Comparison of ENCODE assay signal across 14 mouse cellular contexts in genomic region chr1:37000307-37000706, GRCm38 (mm10). TPM values are rescaled to one million over a fixed set of nuclear protein-coding genes. Genes with fewer than 3 reads are reported as not detected.
DNase-seq lines count a peak whose midpoint lies in the region; ATAC-seq and TF ChIP-seq lines count a peak whose summit lies in the region.
"Had no signal": no experiment of that assay in that cellular context is flagged by ENCODE, and none has a peak within 500 bp of the region (broad histone marks: within the 10 kb centered on the region; RNA-seq: fewer than 3 reads in every experiment).

No protein-coding gene starts in this region.

- peak; percentile 14 for DNase-seq in lung, postnatal 36 days
- no peak for DNase-seq in lung, adult 2 months
- no peak for DNase-seq in layer of hippocampus, adult 2 months (ENCODE audit: low spot score in 2 of 2)
- no peak for DNase-seq in forebrain, embryonic 11.5 days (ENCODE audit: low spot score)
- DNase-seq: cerebellum, adult 11 months; layer of hippocampus, adult 9-11 months; left cerebral cortex, postnatal 4 days had no signal

- TF ChIP-seq CTCF in lung, adult 2 months (IDR thresholded peaks at IDR 0.05; ENCODE audit: insufficient read depth, low read length) = no peak
- TF ChIP-seq CTCF in ES-Bruce4 (IDR thresholded peaks at IDR 0.05; ENCODE audit: low read depth, low read length) = no peak
- TF ChIP-seq CTCF in small intestine, adult 2 months (IDR thresholded peaks at IDR 0.05; ENCODE audit: extremely low read depth, insufficient read length, insufficient replicate concordance, low read depth, low read length) = no peak
- no peak for TF ChIP-seq CTCF in layer of hippocampus, adult 2 months (conservative IDR thresholded peaks at IDR 0.05)

- no peaks in the 10 kb centered on the region for H3K9me3 ChIP-seq in ES-Bruce4 (replicated peaks; ENCODE audit: control insufficient read depth, insufficient read depth, low read length, poor library complexity, severe bottlenecking)
- no peaks in the 10 kb centered on the region for H3K9me3 ChIP-seq in forebrain, embryonic 11.5 days (ENCODE audit: control insufficient read depth, low read length)
- H3K9me3 ChIP-seq: hindbrain, embryonic 12.5 days; lung, embryonic 15.5 days had no signal

- peak; percentile 57 to 86 for ATAC-seq in hematopoietic stem cell, adult 5-6 weeks (replicated peaks in 1 of 2; ENCODE audit: insufficient read depth in 1 of 2, low FRiP score in 2 of 2, low TSS enrichment in 1 of 2, low read depth in 1 of 2, poor library complexity in 2 of 2, severe bottlenecking in 2 of 2)
- ATAC-seq in forebrain, embryonic 11.5 days (replicated peaks; ENCODE audit: low FRiP score) = no peak
- ATAC-seq: midbrain, embryonic 16.5 days had no signal

- H3K4me2 ChIP-seq in forebrain, embryonic 11.5 days (ENCODE audit: low read depth, low read length, severe bottlenecking) = no peak overlapping the region
- H3K4me2 ChIP-seq: heart, embryonic 11.5 days; hindbrain, embryonic 12.5 days; lung, embryonic 15.5 days had no signal

- no peak for TF ChIP-seq EP300 in ES-Bruce4 (IDR thresholded peaks at IDR 0.05; ENCODE audit: insufficient read depth, low read depth, low read length)

- peak overlapping the region; percentile 91 for H3K27ac ChIP-seq in ES-Bruce4 (ENCODE audit: insufficient read depth, low read length)
- H3K27ac ChIP-seq in small intestine, adult 2 months (ENCODE audit: insufficient read depth, low read depth, low read length) = peak overlapping the region; percentile 81
- H3K27ac ChIP-seq in layer of hippocampus, adult 2 months = no peak overlapping the region
- no peak overlapping the region for H3K27ac ChIP-seq in forebrain, embryonic 11.5 days (ENCODE audit: low read depth, low read length)
- H3K27ac ChIP-seq: hindbrain, embryonic 12.5 days; lung, embryonic 15.5 days had no signal

- H3K9ac ChIP-seq in ES-Bruce4 (ENCODE audit: low read depth, poor library complexity, severe bottlenecking) = no peak overlapping the region
- H3K9ac ChIP-seq in forebrain, embryonic 11.5 days (ENCODE audit: low read length) = no peak overlapping the region
- H3K9ac ChIP-seq: hindbrain, embryonic 12.5 days; lung, embryonic 15.5 days had no signal

- no peaks in the 10 kb centered on the region for H3K27me3 ChIP-seq in ES-Bruce4 (ENCODE audit: control insufficient read depth, insufficient read depth, low read length, poor library complexity, severe bottlenecking)
- H3K27me3 ChIP-seq in small intestine, adult 2 months (ENCODE audit: control insufficient read depth, insufficient read depth, low read length) = no peaks in the 10 kb centered on the region
- H3K27me3 ChIP-seq in forebrain, embryonic 11.5 days (ENCODE audit: control insufficient read depth, insufficient read depth, low read length) = no peaks in the 10 kb centered on the region
- H3K27me3 ChIP-seq: hindbrain, embryonic 12.5 days; lung, embryonic 15.5 days had no signal

- H3K4me1 ChIP-seq in lung, adult 2 months (ENCODE audit: control insufficient read depth, insufficient read depth, low read length) = no peaks in the 10 kb centered on the region
- peaks cover 7% of the 10 kb centered on the region for H3K4me1 ChIP-seq in ES-Bruce4 (ENCODE audit: control insufficient read depth, insufficient read depth, low read length)
- peaks cover 6% of the 10 kb centered on the region for H3K4me1 ChIP-seq in small intestine, adult 2 months (ENCODE audit: control insufficient read depth, insufficient read depth, insufficient read length, low read length)
- no peaks in the 10 kb centered on the region for H3K4me1 ChIP-seq in forebrain, embryonic 11.5 days (replicated peaks; ENCODE audit: control insufficient read depth, insufficient read depth, low read length)
- H3K4me1 ChIP-seq: lung, embryonic 15.5 days had no signal

- TF ChIP-seq POLR2A in lung, adult 2 months (IDR thresholded peaks at IDR 0.05; ENCODE audit: borderline replicate concordance, extremely low read depth, low read depth, low read length) = no peak
- no peak for TF ChIP-seq POLR2A in ES-Bruce4 (IDR thresholded peaks at IDR 0.05; ENCODE audit: insufficient read depth, low read length)
- TF ChIP-seq POLR2A in small intestine, adult 2 months (IDR thresholded peaks at IDR 0.05; ENCODE audit: low read depth, low read length) = no peak

- WGBS in lung, adult 2 months = 52% methylated on average over 5 of the region's 5 CpGs
- 49% methylated on average over 5 of the region's 5 CpGs for WGBS in small intestine, adult 2 months
- 89% methylated on average over 5 of the region's 5 CpGs for WGBS in forebrain, embryonic 11.5 days

- no peaks in the 10 kb centered on the region for H3K36me3 ChIP-seq in ES-Bruce4 (ENCODE audit: control insufficient read depth, insufficient read depth, low read length, poor library complexity, severe bottlenecking)
- no peaks in the 10 kb centered on the region for H3K36me3 ChIP-seq in small intestine, adult 2 months (ENCODE audit: control insufficient read depth, insufficient read depth, low read length)
- no peaks in the 10 kb centered on the region for H3K36me3 ChIP-seq in forebrain, embryonic 11.5 days (ENCODE audit: control insufficient read depth, insufficient read depth, low read length)
- H3K36me3 ChIP-seq: hindbrain, embryonic 12.5 days; lung, embryonic 15.5 days had no signal

- H3K4me3 ChIP-seq in lung, adult 2 months (replicated peaks; ENCODE audit: extremely low read depth, low read depth, low read length) = no peak overlapping the region
- H3K4me3 ChIP-seq in ES-Bruce4 (ENCODE audit: low read depth, low read length) = no peak overlapping the region
- H3K4me3 ChIP-seq in small intestine, adult 2 months (ENCODE audit: low read depth, low read length) = no peak overlapping the region
- no peak overlapping the region for H3K4me3 ChIP-seq in layer of hippocampus, adult 2 months
- no peak overlapping the region for H3K4me3 ChIP-seq in forebrain, embryonic 11.5 days (ENCODE audit: low read depth, low read length)
- H3K4me3 ChIP-seq: hindbrain, embryonic 12.5 days; lung, embryonic 15.5 days had no signal

RNA-seq across cellular contexts. Expression of gene Vwa3b, which starts 26.1 kb away (rescaled TPM):
- 1.9 and 2.4 TPM in 2 replicates for polyA plus RNA-seq in lung, adult 2 months (2012; rRNA removed)
- 10.8 and 12.6 TPM in 2 replicates for polyA plus RNA-seq in ES-Bruce4 (2011; ENCODE audit: insufficient read depth, insufficient read length, low read depth, missing spikeins)
- 0.56 TPM in 1 of 2 replicates, not detected in the other for total RNA-seq in hematopoietic stem cell, adult 5-6 weeks (2017)
- 0.04 and 0.06 TPM in 2 replicates for polyA plus RNA-seq in small intestine, adult 2 months (2012; rRNA removed)
- total RNA-seq in layer of hippocampus, adult 2 months (2021) = 10 to 100 TPM; 21.0 to 21.9 TPM
- polyA plus RNA-seq in forebrain, embryonic 11.5 days (2014; fragmentation: Nextera tagmentation; extraction: Ambion mirVana) = 0.28 TPM in 1 of 2 replicates, not detected in the other
- polyA plus RNA-seq: heart, embryonic 11.5 days had no signal

RNA-seq across cellular contexts. Expression of gene Tmem131, which starts 56.8 kb away (rescaled TPM):
- polyA plus RNA-seq in lung, adult 2 months (2012; rRNA removed) = 18.0 and 20.5 TPM in 2 replicates
- 77.1 and 77.7 TPM in 2 replicates for polyA plus RNA-seq in ES-Bruce4 (2011; ENCODE audit: insufficient read depth, insufficient read length, low read depth, missing spikeins)
- 18.3 and 19.0 TPM in 2 replicates for total RNA-seq in hematopoietic stem cell, adult 5-6 weeks (2017)
- 12.8 and 39.6 TPM in 2 replicates for polyA plus RNA-seq in small intestine, adult 2 months (2012; rRNA removed)
- 10 to 100 TPM; 58.1 to 62.1 TPM for total RNA-seq in layer of hippocampus, adult 2 months (2021)
- polyA plus RNA-seq in forebrain, embryonic 11.5 days (2014; fragmentation: Nextera tagmentation; extraction: Ambion mirVana) = 21.2 and 23.3 TPM in 2 replicates

Comparison
In these comparisons a context has a peak if more than half of its experiments do, and no peak if none do; other contexts are left out.
1. H3K27ac ChIP-seq: peak in ES-Bruce4 (single experiment) and small intestine, adult 2 months (single experiment); none in layer of hippocampus, adult 2 months (single experiment) and forebrain, embryonic 11.5 days (single experiment).